Mouse (Mus musculus) kidney, embryonic 15.5 days (tissue): ENCODE measurements at regions not wholly inside any gene's neighbourhood (a gene's known extent, or its start where the extent isn't known, plus 50 kb on each side); places are given as distances from the start of the nearest gene placed in this dataset.
"Not testable (repeated sequence)": the region's sequence is repeated elsewhere in the genome, so short reads cannot be mapped to it uniquely, and the experiment has no call there.

Experiments used
- ATAC-seq: fragments of 200-750 bp; cut with Nextera tagmentation; replicated peaks from 2 replicates; pipeline ENCODE4 v1.8.0; 2017; ENCODE audit warnings: moderate TSS enrichment; ENCODE audit not compliant: low FRiP score
- H3K27ac ChIP-seq: fragments of 300-500 bp; sonication (generic); 2 replicates; pipeline ENCODE4 v1.5.1; 2015; ENCODE audit warnings: mild to moderate bottlenecking, inconsistent platforms
- H3K27me3 ChIP-seq: fragments of 300-500 bp; sonication (generic); 2 replicates; pipeline ENCODE4 v1.6.1; 2015; ENCODE audit warnings: inconsistent platforms
- H3K36me3 ChIP-seq: fragments of 300-500 bp; sonication (generic); 2 replicates; pipeline ENCODE4 v1.6.1; 2015; ENCODE audit warnings: inconsistent platforms
- H3K4me1 ChIP-seq: fragments of 300-500 bp; sonication (generic); 2 replicates; pipeline ENCODE4 v1.6.1; 2015; ENCODE audit warnings: inconsistent platforms
- H3K4me2 ChIP-seq: fragments of 300-500 bp; sonication (generic); 2 replicates; pipeline ENCODE4 v1.6.1; 2015; ENCODE audit warnings: moderate library complexity, mild to moderate bottlenecking, inconsistent platforms
- H3K4me3 ChIP-seq: fragments of 300-500 bp; sonication (generic); replicated peaks from 2 replicates; pipeline ENCODE4 v1.5.1; 2015; ENCODE audit warnings: mild to moderate bottlenecking, inconsistent platforms
- H3K9ac ChIP-seq: fragments of 300-500 bp; sonication (generic); 2 replicates; pipeline ENCODE4 v1.6.1; 2015; ENCODE audit warnings: mild to moderate bottlenecking, inconsistent platforms
- H3K9me3 ChIP-seq: fragments of 300-500 bp; sonication (generic); replicated peaks from 2 replicates; pipeline ENCODE4 v1.6.1; 2016; ENCODE audit warnings: inconsistent platforms
- WGBS: fragments of 180-500 bp; shearing (Covaris S2); methylation state at CpG from one replicate; pipeline ENCODE4 v1.1.7; 2015; ENCODE audit warnings: mixed read lengths; 5-methylcytosine and 5-hydroxymethylcytosine counted together

- WGBS = 92% methylated on average over 6 of the region's 6 CpGs
- Histone ChIP-seq H3K4me3 (no peak overlapping the region), H3K4me2 (no peak overlapping the region), H3K27me3 (no peaks in the 10 kb centered on the region), H3K4me1 (no peaks in the 10 kb centered on the region), H3K27ac (no peak overlapping the region), H3K9me3 (no peaks in the 10 kb centered on the region), H3K36me3 (no peaks in the 10 kb centered on the region), H3K9ac (no peak overlapping the region)
- ATAC-seq = no peak
Observed at GRCm38 (mm10) chr6:143443446-143443845, 276.4 kb downstream of the Etnk1 start.

- Histone ChIP-seq H3K4me1 (no peaks in the 10 kb centered on the region), H3K9ac (no peak overlapping the region), H3K27me3 (no peaks in the 10 kb centered on the region), H3K4me3 (no peak overlapping the region), H3K9me3 (no peaks in the 10 kb centered on the region), H3K4me2 (no peak overlapping the region), H3K27ac (no peak overlapping the region), H3K36me3 (no peaks in the 10 kb centered on the region)
- 68% methylated on average over 3 of the region's 3 CpGs for WGBS
- ATAC-seq = no peak
Observed at GRCm38 (mm10) chr6:143444782-143445181, 277.8 kb downstream of the Etnk1 start.

GRCm38 (mm10) chr6:143445834-143446552 is 279.0 kb downstream of the Etnk1 start:
- no peak for ATAC-seq
- H3K27ac ChIP-seq = no peak overlapping the region
- no peak overlapping the region for H3K9ac ChIP-seq
- no peaks in the 10 kb centered on the region for H3K9me3 ChIP-seq
- H3K27me3 ChIP-seq = no peaks in the 10 kb centered on the region
- no peak overlapping the region for H3K4me2 ChIP-seq
- H3K36me3 ChIP-seq = no peaks in the 10 kb centered on the region
- no peak overlapping the region for H3K4me3 ChIP-seq
- no peaks in the 10 kb centered on the region for H3K4me1 ChIP-seq
- 72% methylated on average over 13 of the region's 13 CpGs for WGBS

- no peak overlapping the region for H3K27ac ChIP-seq
- no peaks in the 10 kb centered on the region for H3K36me3 ChIP-seq
- H3K9me3 ChIP-seq = no peaks in the 10 kb centered on the region
- ATAC-seq = no peak
- no peak overlapping the region for H3K9ac ChIP-seq
- WGBS = 75% methylated on average over 5 of the region's 5 CpGs
- H3K4me3 ChIP-seq = no peak overlapping the region
- H3K4me1 ChIP-seq = no peaks in the 10 kb centered on the region
- no peak overlapping the region for H3K4me2 ChIP-seq
- no peaks in the 10 kb centered on the region for H3K27me3 ChIP-seq
Observed at GRCm38 (mm10) chr6:143447060-143447459, 280.0 kb downstream of the Etnk1 start.

GRCm38 (mm10) chr6:143449071-143449470 is 282.1 kb downstream of the Etnk1 start:
- WGBS = 85% methylated on average over 4 of the region's 4 CpGs
- Histone ChIP-seq H3K9ac (no peak overlapping the region), H3K4me3 (no peak overlapping the region), H3K27me3 (no peaks in the 10 kb centered on the region), H3K9me3 (no peaks in the 10 kb centered on the region), H3K36me3 (no peaks in the 10 kb centered on the region), H3K4me1 (no peaks in the 10 kb centered on the region), H3K4me2 (no peak overlapping the region), H3K27ac (no peak overlapping the region)
- no peak for ATAC-seq

GRCm38 (mm10) chr6:143451869-143452268 is 284.8 kb downstream of the Etnk1 start:
- no peak overlapping the region for H3K4me3 ChIP-seq
- H3K9me3 ChIP-seq = no peaks in the 10 kb centered on the region
- H3K9ac ChIP-seq = no peak overlapping the region
- no peak overlapping the region for H3K27ac ChIP-seq
- no peaks in the 10 kb centered on the region for H3K27me3 ChIP-seq
- no peak overlapping the region for H3K4me2 ChIP-seq
- 91% methylated on average over 6 of the region's 6 CpGs for WGBS
- no peaks in the 10 kb centered on the region for H3K36me3 ChIP-seq
- no peaks in the 10 kb centered on the region for H3K4me1 ChIP-seq
- ATAC-seq = no peak

- Histone ChIP-seq H3K4me1 (no peaks in the 10 kb centered on the region), H3K4me3 (no peak overlapping the region), H3K4me2 (no peak overlapping the region), H3K27me3 (no peaks in the 10 kb centered on the region), H3K9ac (no peak overlapping the region), H3K9me3 (no peaks in the 10 kb centered on the region), H3K27ac (no peak overlapping the region), H3K36me3 (no peaks in the 10 kb centered on the region)
- 93% methylated on average over 9 of the region's 9 CpGs for WGBS
- ATAC-seq = no peak
Observed at GRCm38 (mm10) chr6:143454695-143455218, 287.7 kb downstream of the Etnk1 start.

- no peaks in the 10 kb centered on the region for H3K9me3 ChIP-seq
- H3K4me3 ChIP-seq = no peak overlapping the region
- ATAC-seq = no peak
- 68% methylated on average over 12 of the region's 12 CpGs for WGBS
- no peaks in the 10 kb centered on the region for H3K27me3 ChIP-seq
- H3K9ac ChIP-seq = no peak overlapping the region
- H3K27ac ChIP-seq = no peak overlapping the region
- no peaks in the 10 kb centered on the region for H3K4me1 ChIP-seq
- H3K36me3 ChIP-seq = no peaks in the 10 kb centered on the region
- no peak overlapping the region for H3K4me2 ChIP-seq
Observed at GRCm38 (mm10) chr6:143464907-143465537, 298.0 kb downstream of the Etnk1 start.

GRCm38 (mm10) chr6:143472676-143473075 is 305.7 kb downstream of the Etnk1 start:
- not testable (repeated sequence) for H3K4me3 ChIP-seq, H3K27ac ChIP-seq, H3K36me3 ChIP-seq, H3K9ac ChIP-seq, H3K4me2 ChIP-seq, H3K4me1 ChIP-seq, H3K27me3 ChIP-seq, H3K9me3 ChIP-seq, ATAC-seq
- 96% methylated on average over 12 of the region's 12 CpGs for WGBS

GRCm38 (mm10) chr6:143474396-143474795 is 307.4 kb downstream of the Etnk1 start:
- ATAC-seq = no peak
- Histone ChIP-seq H3K4me3 (no peak overlapping the region), H3K4me2 (no peak overlapping the region), H3K9me3 (no peaks in the 10 kb centered on the region), H3K4me1 (no peaks in the 10 kb centered on the region), H3K27me3 (no peaks in the 10 kb centered on the region), H3K27ac (no peak overlapping the region), H3K9ac (no peak overlapping the region), H3K36me3 (no peaks in the 10 kb centered on the region)
- 87% methylated on average over 5 of the region's 5 CpGs for WGBS

GRCm38 (mm10) chr6:143475296-143475695 is 308.3 kb downstream of the Etnk1 start:
- H3K4me1 ChIP-seq = no peaks in the 10 kb centered on the region
- no peak overlapping the region for H3K9ac ChIP-seq
- WGBS = 76% methylated on average over 7 of the region's 7 CpGs
- H3K27ac ChIP-seq = no peak overlapping the region
- no peaks in the 10 kb centered on the region for H3K27me3 ChIP-seq
- H3K4me3 ChIP-seq = no peak overlapping the region
- no peak for ATAC-seq
- H3K4me2 ChIP-seq = no peak overlapping the region
- no peaks in the 10 kb centered on the region for H3K36me3 ChIP-seq
- no peaks in the 10 kb centered on the region for H3K9me3 ChIP-seq

GRCm38 (mm10) chr6:143477396-143477795 is 310.4 kb downstream of the Etnk1 start:
- Histone ChIP-seq H3K4me1 (no peaks in the 10 kb centered on the region), H3K4me2 (no peak overlapping the region), H3K27ac (no peak overlapping the region), H3K36me3 (no peaks in the 10 kb centered on the region), H3K27me3 (no peaks in the 10 kb centered on the region), H3K4me3 (no peak overlapping the region), H3K9ac (no peak overlapping the region), H3K9me3 (no peaks in the 10 kb centered on the region)
- WGBS = 93% methylated on average over 2 of the region's 2 CpGs
- no peak for ATAC-seq
